Mouse (Mus musculus): ENCODE data around the gene Syndig1. TPM values are rescaled to one million over a fixed set of nuclear protein-coding genes. Genes with fewer than 3 reads are reported as not detected.

The Syndig1 gene
- polyA plus RNA-seq, 1 experiment from 2014 or later, result 16.6 TPM

DNA sequence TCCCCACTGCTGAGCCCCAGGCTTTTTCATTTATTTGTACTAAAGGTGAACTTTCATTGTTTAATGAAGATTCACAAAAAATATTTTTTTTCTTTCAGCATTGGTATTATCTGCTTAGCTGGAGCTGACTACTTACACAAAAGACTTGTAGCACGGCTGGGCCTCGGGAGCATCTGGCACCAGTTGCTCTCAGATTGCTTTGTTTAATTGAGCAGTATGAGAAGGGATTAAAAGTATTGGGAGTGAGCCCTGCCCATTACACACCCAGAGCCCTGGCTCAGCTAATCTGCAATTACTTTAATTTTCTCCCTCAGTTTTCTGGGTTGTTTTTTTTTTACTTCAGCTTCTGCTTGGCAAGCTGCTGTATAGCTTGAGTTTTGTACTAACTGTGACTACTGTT lies 62.6 kb downstream of the Syndig1 start:
- no peak overlapping the region for H3K4me2 ChIP-seq (replicated peaks)
- H3K4me3 ChIP-seq, result no peak overlapping the region
- no peak overlapping the region for H3K9ac ChIP-seq (replicated peaks)
- H3K27me3 ChIP-seq, result no peaks in the 10 kb centered on the region
- WGBS, result 5% methylated on average over 2 of the region's 2 CpGs
- peak; percentile 61; the same call in 1 of the 2 replicates for ATAC-seq (replicated peaks)
- no peaks in the 10 kb centered on the region for H3K36me3 ChIP-seq
- H3K9me3 ChIP-seq, result no peaks in the 10 kb centered on the region
- peaks cover 10% of the 10 kb centered on the region; the same call in 1 of the 2 replicates for H3K4me1 ChIP-seq
- no peak overlapping the region for H3K27ac ChIP-seq (replicated peaks)

- H3K27ac ChIP-seq (replicated peaks), result no peak overlapping the region
- no peaks in the 10 kb centered on the region for H3K36me3 ChIP-seq
- no peak overlapping the region for H3K4me3 ChIP-seq
- WGBS, result 82% methylated on average over 2 of the region's 2 CpGs
- no peak overlapping the region for H3K9ac ChIP-seq (replicated peaks)
- no peak for ATAC-seq (replicated peaks)
- H3K27me3 ChIP-seq, result no peaks in the 10 kb centered on the region
- H3K9me3 ChIP-seq, result no peaks in the 10 kb centered on the region
- H3K4me2 ChIP-seq (replicated peaks), result no peak overlapping the region
- peaks cover 10% of the 10 kb centered on the region; the same call in 1 of the 2 replicates for H3K4me1 ChIP-seq
These were observed 67.3 kb downstream of the Syndig1 start for GRCm38 (mm10) chr2:149896337-149896736.

DNA sequence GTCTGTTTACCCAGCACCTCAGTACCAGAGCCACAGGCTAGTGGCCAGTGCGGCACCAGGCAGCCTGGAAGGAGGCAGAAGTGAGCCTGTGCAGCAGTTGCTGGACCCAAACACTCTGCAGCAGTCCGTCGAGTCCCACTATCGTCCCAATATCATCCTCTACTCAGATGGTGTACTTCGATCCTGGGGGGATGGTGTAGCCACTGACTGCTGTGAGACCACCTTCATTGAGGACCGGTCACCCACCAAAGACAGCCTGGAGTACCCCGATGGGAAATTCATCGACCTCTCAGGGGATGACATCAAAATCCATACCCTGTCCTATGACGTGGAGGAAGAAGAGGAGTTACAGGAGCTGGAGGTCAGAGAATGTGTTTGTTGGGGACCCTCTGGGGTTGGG lies 70.6 kb downstream of the Syndig1 start:
- no peak for ATAC-seq (replicated peaks)
- H3K27me3 ChIP-seq, result no peaks in the 10 kb centered on the region
- no peak overlapping the region for H3K27ac ChIP-seq (replicated peaks)
- no peak overlapping the region for H3K4me2 ChIP-seq (replicated peaks)
- WGBS, result 91% methylated on average over 9 of the region's 9 CpGs
- H3K36me3 ChIP-seq, result no peaks in the 10 kb centered on the region
- H3K9me3 ChIP-seq, result no peaks in the 10 kb centered on the region
- H3K4me1 ChIP-seq, result no peaks in the 10 kb centered on the region
- H3K4me3 ChIP-seq, result no peak overlapping the region
- no peak overlapping the region for H3K9ac ChIP-seq (replicated peaks)

DNA sequence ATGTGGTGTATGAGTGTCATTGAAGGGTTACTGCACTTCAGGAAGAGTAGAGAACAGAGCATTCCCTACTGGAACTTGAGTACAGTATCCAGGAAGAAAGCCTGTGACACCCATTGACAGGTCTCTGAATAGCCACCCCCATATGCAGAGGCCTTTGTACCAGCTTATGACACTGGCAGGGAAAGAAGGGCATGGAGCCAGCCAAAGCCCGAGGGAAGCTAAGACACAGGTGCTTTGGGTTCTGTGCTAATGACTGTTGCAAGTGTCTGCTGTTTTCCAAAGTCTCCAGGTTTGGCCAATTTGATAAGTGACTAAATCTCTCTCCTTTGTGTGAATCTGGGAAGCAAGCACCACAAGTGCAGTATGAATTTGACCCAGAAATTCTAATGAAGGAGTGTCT lies 71.6 kb downstream of the Syndig1 start:
- Histone ChIP-seq H3K36me3 (no peaks in the 10 kb centered on the region), H3K4me1 (no peaks in the 10 kb centered on the region), H3K4me2 (replicated peaks) (no peak overlapping the region), H3K27me3 (no peaks in the 10 kb centered on the region), H3K9ac (replicated peaks) (no peak overlapping the region), H3K27ac (replicated peaks) (no peak overlapping the region), H3K4me3 (no peak overlapping the region), H3K9me3 (no peaks in the 10 kb centered on the region)
- 65% methylated on average over 1 of the region's 1 CpGs for WGBS
- no peak for ATAC-seq (replicated peaks)

- Histone ChIP-seq H3K4me3 (no peak overlapping the region), H3K27ac (replicated peaks) (no peak overlapping the region), H3K4me1 (no peaks in the 10 kb centered on the region), H3K9ac (replicated peaks) (no peak overlapping the region), H3K4me2 (replicated peaks) (no peak overlapping the region), H3K9me3 (no peaks in the 10 kb centered on the region), H3K36me3 (no peaks in the 10 kb centered on the region), H3K27me3 (no peaks in the 10 kb centered on the region)
- ATAC-seq (replicated peaks), result no peak
- 89% methylated on average over 1 of the region's 1 CpGs for WGBS
These were observed 75.4 kb downstream of the Syndig1 start for GRCm38 (mm10) chr2:149904405-149904804.

- Histone ChIP-seq H3K27ac (replicated peaks) (no peak overlapping the region), H3K36me3 (no peaks in the 10 kb centered on the region), H3K4me1 (no peaks in the 10 kb centered on the region), H3K9me3 (no peaks in the 10 kb centered on the region), H3K9ac (replicated peaks) (no peak overlapping the region), H3K4me3 (no peak overlapping the region), H3K4me2 (replicated peaks) (no peak overlapping the region), H3K27me3 (no peaks in the 10 kb centered on the region)
- 84% methylated on average over 3 of the region's 3 CpGs for WGBS
- no peak for ATAC-seq (replicated peaks)
These were observed 77.7 kb downstream of the Syndig1 start for GRCm38 (mm10) chr2:149906694-149907093.

GRCm38 (mm10) chr2:149917162-149917561 lies 88.2 kb downstream of the Syndig1 start:
- 88% methylated on average over 3 of the region's 3 CpGs for WGBS
- Histone ChIP-seq H3K4me3 (no peak overlapping the region), H3K9ac (replicated peaks) (no peak overlapping the region), H3K27me3 (no peaks in the 10 kb centered on the region), H3K36me3 (no peaks in the 10 kb centered on the region), H3K9me3 (no peaks in the 10 kb centered on the region), H3K4me2 (replicated peaks) (no peak overlapping the region), H3K27ac (replicated peaks) (no peak overlapping the region), H3K4me1 (no peaks in the 10 kb centered on the region)
- no peak for ATAC-seq (replicated peaks)

GRCm38 (mm10) chr2:149923561-149923960 lies 94.5 kb downstream of the Syndig1 start:
- Histone ChIP-seq H3K36me3 (no peaks in the 10 kb centered on the region), H3K27me3 (no peaks in the 10 kb centered on the region), H3K4me3 (no peak overlapping the region), H3K9ac (replicated peaks) (no peak overlapping the region), H3K4me2 (replicated peaks) (no peak overlapping the region), H3K9me3 (no peaks in the 10 kb centered on the region), H3K4me1 (no peaks in the 10 kb centered on the region), H3K27ac (replicated peaks) (no peak overlapping the region)
- WGBS, result 66% methylated on average over 2 of the region's 2 CpGs
- ATAC-seq (replicated peaks), result no peak

GRCm38 (mm10) chr2:149925911-149926310 lies 96.9 kb downstream of the Syndig1 start:
- H3K9me3 ChIP-seq, result no peaks in the 10 kb centered on the region
- ATAC-seq (replicated peaks), result 0 out of 2 replicates have a peak, but pooled peaks have one; percentile 26
- H3K27me3 ChIP-seq, result no peaks in the 10 kb centered on the region
- WGBS, result 89% methylated on average over 2 of the region's 2 CpGs
- no peaks in the 10 kb centered on the region for H3K36me3 ChIP-seq
- no peak overlapping the region for H3K27ac ChIP-seq (replicated peaks)
- H3K4me1 ChIP-seq, result no peaks in the 10 kb centered on the region
- H3K4me2 ChIP-seq (replicated peaks), result no peak overlapping the region
- no peak overlapping the region for H3K9ac ChIP-seq (replicated peaks)
- no peak overlapping the region for H3K4me3 ChIP-seq

- no peaks in the 10 kb centered on the region for H3K36me3 ChIP-seq
- no peak overlapping the region for H3K4me2 ChIP-seq (replicated peaks)
- H3K9ac ChIP-seq (replicated peaks), result no peak overlapping the region
- no peak overlapping the region for H3K4me3 ChIP-seq
- H3K4me1 ChIP-seq, result no peaks in the 10 kb centered on the region
- H3K27me3 ChIP-seq, result no peaks in the 10 kb centered on the region
- no peak for ATAC-seq (replicated peaks)
- H3K27ac ChIP-seq (replicated peaks), result no peak overlapping the region
- H3K9me3 ChIP-seq, result no peaks in the 10 kb centered on the region
These were observed 98.0 kb downstream of the Syndig1 start for GRCm38 (mm10) chr2:149927001-149927400.

GRCm38 (mm10) chr2:149927481-149927880 lies 98.5 kb downstream of the Syndig1 start:
- Histone ChIP-seq H3K9me3 (no peaks in the 10 kb centered on the region), H3K4me1 (no peaks in the 10 kb centered on the region), H3K36me3 (no peaks in the 10 kb centered on the region), H3K4me2 (replicated peaks) (no peak overlapping the region), H3K4me3 (no peak overlapping the region), H3K27me3 (no peaks in the 10 kb centered on the region), H3K9ac (replicated peaks) (no peak overlapping the region), H3K27ac (replicated peaks) (no peak overlapping the region)
- ATAC-seq (replicated peaks), result no peak
- WGBS, result 90% methylated on average over 3 of the region's 3 CpGs

DNA sequence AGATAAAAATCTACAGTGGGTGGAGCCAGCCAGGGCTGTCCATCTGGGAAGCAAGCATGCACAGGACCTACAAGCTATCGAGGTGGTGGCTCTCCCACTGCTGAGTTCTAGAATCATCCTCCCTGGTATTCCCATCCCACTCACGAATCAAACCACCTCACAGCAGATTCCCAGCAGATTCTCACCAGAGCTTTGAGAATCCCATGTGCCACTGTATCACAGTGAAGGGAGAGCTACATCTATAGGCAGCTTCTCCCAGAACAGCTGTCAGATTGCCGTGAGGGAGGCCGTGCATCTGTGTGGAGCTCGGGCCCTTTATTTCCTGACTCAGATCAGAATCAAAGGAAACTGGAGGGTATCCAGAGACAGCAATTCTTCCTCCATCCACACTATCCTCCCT lies 101.0 kb downstream of the Syndig1 start:
- ATAC-seq (replicated peaks), result 0 out of 2 replicates have a peak, but pooled peaks have one; percentile 33
- no peaks in the 10 kb centered on the region for H3K9me3 ChIP-seq
- H3K4me2 ChIP-seq (replicated peaks), result no peak overlapping the region
- 80% methylated on average over 5 of the region's 5 CpGs for WGBS
- H3K36me3 ChIP-seq, result no peaks in the 10 kb centered on the region
- H3K4me1 ChIP-seq, result no peaks in the 10 kb centered on the region
- H3K27ac ChIP-seq (replicated peaks), result no peak overlapping the region
- no peak overlapping the region for H3K4me3 ChIP-seq
- H3K27me3 ChIP-seq, result no peaks in the 10 kb centered on the region
- no peak overlapping the region for H3K9ac ChIP-seq (replicated peaks)

DNA sequence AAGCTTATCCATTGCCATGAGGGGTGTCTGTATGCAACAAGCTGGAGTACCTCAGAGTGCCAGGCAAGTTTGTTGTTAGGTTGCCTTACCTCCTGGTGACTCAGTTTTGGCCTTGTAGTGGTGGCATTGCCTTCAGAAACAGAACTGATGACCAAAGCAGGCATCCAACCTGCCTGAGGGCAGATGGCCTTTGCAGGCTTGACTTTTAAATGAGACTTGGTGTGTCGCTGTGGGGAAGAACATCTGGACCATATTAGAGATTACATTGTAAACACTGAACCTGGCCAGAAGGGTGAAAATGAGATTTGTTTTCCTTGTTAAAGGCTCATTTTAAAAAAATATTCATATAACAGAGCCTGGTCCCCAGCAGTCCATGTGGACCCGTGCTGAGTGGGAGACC lies 102.1 kb downstream of the Syndig1 start:
- no peak overlapping the region for H3K4me3 ChIP-seq
- 84% methylated on average over 2 of the region's 2 CpGs for WGBS
- H3K4me2 ChIP-seq (replicated peaks), result no peak overlapping the region
- ATAC-seq (replicated peaks), result no peak
- H3K36me3 ChIP-seq, result no peaks in the 10 kb centered on the region
- H3K9me3 ChIP-seq, result no peaks in the 10 kb centered on the region
- no peak overlapping the region for H3K27ac ChIP-seq (replicated peaks)
- no peaks in the 10 kb centered on the region for H3K4me1 ChIP-seq
- H3K27me3 ChIP-seq, result no peaks in the 10 kb centered on the region
- H3K9ac ChIP-seq (replicated peaks), result no peak overlapping the region
